Mouse (Mus musculus) megakaryocyte progenitor cell, adult 5-6 weeks (primary cell): Measurements from ENCODE around the gene Isca1. TPM values are rescaled to one million over a fixed set of nuclear protein-coding genes. Genes with fewer than 3 reads are reported as not detected.
"Not testable (repeated sequence)": the region's sequence is repeated elsewhere in the genome, so short reads cannot be mapped to it uniquely, and the experiment has no call there.

Experiments used
- ATAC-seq: replicated peaks from 2 replicates; pipeline ENCODE4 v1.8.0; 2016; ENCODE audit warnings: mild to moderate bottlenecking, moderate TSS enrichment, inconsistent platforms; ENCODE audit not compliant: poor library complexity
- total RNA-seq, 2 experiments: library from RNA; stranded (forward) in 1 of 2; stranded (reverse) in 1 of 2; fragments of 157-497, 149-512 nt in 1 of 2; fragments of 200-1000 nt in 1 of 2; gene quantifications; 2 replicates each; pipeline versions ENCODE4 v1.2.3 to v1.2.4; 2015 to 2017

The Isca1 gene
- total RNA-seq, 2 experiments from 2014 or later, result 29.9 to 74.1 TPM

DNA sequence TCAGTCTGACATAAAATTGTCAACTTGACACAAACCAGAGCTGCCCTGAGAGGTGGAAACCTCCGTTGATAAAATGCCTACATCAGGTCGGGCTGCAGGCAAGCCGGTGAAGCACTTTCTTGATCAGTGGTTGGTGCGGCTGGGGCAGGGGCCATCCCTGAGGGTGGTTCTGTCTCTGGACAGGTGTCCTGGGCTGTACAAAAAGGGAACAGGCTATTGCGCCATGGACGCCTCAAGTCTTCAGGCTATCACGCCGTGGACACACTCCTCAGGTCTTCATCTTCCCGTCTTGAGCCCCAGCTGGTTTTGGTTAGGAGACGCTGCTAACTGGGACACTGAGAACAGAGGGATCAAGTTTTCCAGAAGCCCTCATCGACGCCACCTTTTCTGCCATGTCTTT, 19.3 kb downstream of the Isca1 start:
- ATAC-seq, result no peak; the same call in 1 of the 2 replicates

DNA sequence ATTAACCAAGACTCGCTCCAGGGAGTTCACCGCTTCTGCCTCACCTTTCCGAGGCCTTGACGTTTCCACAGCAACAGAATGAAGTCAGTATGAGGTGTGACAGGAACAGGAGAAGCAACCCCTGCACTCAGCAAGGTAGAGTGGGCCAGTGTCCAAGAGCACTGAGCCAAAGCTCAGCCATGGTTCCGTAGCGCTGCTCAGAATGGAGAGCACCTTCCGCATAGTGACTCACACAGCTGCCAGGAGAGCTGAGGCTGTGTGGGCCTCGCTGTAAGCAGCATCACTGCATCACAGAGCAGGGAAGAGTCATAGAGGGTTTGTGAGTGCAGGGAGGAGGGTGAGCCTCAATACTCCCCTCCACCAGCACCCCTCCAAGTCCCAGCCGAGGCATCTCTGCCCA, 22.9 kb downstream of the Isca1 start, which contains the start of gene 1700014D04Rik:
TSS of gene 1700014D04Rik (minus strand) at position 42 of the 400 bp plus-strand sequence.
- no peak for ATAC-seq

DNA sequence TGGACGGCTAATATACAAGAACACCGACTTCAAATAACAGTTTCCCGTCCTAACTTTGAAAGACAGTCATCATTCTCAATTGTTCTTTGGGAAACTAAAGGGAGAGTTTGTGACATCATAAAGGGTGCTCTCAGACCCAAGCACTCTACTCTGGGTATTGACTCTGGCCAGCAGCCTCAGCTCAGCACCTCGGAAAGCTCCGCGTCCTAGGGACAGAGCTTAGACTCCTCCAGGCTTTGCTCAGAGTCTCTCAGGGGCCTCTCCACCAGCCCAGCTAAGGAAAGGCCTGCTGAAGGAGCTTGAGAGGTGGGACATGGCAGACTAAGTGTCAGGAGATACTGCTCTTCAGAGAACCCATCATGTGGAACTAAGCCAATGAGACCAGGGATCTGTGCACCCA, 23.4 kb downstream of the Isca1 start:
- peak; percentile 47 for ATAC-seq

DNA sequence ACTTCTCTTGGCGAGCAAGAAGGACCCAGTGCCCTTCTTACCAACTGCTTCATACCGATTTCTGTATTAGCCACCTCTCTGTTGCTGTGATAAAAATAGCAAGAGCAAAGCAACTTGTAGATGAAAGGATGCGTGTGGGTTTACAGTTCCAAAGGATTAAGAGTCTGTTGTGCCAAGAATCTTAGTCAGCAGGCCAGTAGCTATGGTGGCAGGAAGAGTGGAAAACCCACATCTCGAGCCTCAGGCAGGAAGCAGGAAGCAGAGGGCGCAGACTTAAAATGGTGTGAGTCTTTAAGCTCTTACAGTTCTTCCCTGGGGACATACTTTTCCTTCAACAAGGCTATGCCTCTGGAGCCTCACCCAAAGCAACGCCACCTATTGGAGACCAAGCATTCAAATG, 24.1 kb downstream of the Isca1 start:
- no peak for ATAC-seq

DNA sequence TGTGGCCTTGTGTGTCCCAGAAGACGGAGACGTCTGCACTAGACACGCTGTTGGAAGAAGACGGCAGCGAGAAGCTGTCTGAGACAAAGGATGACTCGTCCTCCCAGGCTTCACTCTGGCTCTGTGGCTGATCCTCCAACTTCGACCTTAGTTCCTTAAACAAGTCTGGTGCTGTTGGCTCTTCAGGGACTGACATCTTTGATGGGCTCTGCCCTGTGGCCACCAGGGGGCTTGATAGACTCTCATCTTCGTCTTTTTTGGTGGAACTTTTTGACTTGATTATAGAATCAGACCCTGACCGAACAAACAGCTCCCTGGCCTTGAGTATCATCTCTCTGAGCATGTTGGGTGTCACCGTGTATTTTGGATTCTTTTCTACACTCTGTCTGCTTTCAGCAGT, 27.9 kb downstream of the Isca1 start:
- ATAC-seq, result peak; percentile 67

DNA sequence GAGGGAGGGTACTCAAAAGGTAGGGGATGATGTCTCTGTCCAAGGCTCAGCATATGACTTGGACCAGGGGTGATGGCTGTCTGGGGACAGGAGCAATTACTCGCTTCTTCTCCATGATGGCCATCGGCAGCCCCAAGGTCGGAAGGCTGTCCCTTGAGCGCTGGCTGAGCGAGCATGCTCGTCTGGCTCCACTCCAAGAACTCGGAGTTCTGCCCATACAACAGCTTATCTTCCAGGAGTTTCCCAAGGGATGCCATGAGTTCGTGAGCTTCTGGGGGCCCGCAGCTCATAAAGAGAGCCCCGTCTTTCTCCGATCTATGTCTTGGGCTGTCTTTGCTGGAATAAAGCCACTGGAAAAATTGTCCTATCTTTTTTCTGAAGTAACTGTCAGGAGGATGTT, 28.5 kb downstream of the Isca1 start:
- no peak for ATAC-seq

DNA sequence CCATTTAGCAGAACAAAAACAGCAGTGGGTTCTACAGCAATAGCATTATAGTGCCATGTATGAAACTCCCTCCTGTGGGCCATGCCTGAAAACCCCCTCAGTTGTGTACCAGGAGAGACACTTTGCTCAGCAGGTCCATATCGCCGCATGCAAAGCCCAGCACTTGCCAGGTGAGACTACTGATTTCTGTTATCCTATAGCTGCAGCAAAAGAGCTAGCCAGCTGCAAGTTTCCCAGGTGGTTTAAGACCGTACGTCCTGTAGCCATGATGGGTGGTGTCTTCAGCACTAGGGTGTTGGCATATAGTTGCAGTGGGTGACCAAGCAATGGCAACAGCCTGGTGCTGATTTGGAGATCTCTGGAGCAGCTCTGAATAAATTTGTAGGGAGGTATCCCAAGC, 30.2 kb downstream of the Isca1 start:
- ATAC-seq, result 0 out of 2 replicates have a peak, but pooled peaks have one; percentile 15

DNA sequence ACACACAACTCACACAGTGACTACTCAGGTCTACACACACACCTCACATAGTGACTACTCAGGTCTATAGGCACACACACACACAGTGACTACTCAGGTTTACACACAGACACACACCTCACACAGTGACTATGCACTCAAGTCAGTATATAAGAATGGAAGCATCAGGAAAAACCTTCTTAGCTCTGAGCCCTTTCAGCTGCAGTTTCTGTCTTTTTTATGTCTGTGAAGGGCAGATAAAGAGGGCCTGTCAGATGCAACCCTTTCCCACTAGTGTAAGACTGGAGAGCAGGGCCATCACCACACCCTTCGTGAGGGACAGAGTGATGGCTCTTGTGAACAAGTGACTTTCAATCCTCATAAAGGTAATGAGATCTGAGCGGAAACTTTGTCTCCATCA, 31.2 kb downstream of the Isca1 start:
- ATAC-seq, result peak; percentile 54

DNA sequence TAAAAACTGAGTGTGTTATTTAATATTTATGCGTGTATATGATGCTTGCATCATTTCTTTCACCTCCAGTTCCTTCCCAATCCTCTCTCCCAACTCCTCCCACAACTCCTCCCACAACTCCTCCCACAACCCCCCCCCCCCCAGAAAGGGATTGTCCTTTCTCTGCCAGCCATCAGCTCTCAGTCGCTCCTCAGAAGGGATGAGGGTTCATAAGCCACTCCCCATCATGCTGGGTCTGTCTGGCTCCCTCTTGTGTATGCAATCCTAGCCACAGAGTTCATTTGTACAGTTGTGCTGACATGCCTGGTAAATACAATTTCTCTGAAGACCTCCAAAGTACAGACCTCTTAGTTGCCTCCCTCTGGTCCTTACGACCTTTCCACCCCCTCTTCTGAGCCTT, 34.4 kb downstream of the Isca1 start:
- peak; percentile 81 for ATAC-seq

DNA sequence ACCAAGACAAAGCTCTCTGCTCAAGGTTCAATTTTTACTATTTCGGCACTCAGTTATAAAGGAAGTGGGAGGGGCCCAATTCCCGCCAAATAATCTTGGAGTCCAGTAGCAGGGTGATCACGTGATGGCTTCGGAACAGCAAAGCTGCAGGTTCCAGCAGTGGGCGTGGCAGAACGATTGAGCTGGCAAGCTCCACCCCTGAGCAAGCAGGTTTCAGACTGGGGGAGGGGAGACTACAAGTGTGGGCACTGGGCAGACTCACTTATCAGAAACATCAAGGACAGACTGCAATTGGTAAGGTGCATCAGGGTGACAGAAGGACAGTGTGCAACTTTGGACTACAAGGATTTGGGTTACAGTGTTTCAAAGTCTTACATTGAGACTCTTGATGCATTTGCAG, 35.3 kb downstream of the Isca1 start:
- not testable (repeated sequence) for ATAC-seq

DNA sequence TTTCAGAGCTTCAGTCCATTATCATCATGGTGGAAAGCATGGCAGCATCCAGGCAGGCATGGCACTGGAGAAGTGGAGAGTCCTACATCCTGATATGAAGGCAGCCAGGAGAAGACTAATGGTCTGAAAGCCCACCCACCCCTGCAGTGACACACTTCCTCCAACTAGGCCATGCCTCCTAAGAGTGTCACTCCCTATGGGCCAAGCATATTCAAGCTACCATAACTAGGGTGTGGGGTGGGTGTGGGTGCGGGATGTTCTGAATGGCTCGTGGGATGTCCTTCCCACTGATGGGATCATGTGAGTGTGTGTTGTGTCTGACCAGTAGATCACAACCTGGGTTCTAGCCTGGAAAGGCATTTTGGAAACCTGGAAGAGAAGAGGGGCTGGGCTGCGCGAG, 35.7 kb downstream of the Isca1 start:
- no peak for ATAC-seq

DNA sequence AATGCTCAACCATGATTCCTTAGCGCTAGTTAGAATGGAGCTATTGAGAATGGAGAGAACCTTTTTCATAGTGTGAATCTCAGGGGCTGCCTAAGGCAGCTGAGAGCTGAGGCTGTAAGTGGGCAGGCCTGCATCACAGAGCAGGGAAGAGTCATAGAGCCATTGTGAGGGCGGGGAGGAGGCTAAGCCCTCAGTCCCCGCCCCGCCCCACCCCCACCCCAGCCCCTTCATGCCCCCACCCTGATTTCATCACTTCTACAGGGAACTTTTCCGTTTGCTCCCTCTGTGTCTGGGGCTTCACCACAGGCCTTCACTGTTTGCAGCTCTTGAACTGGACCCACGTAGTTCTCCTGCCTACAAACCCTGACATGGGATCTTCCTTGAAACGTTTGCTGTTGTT, 38.0 kb downstream of the Isca1 start, which contains the start of gene Spata31d1d:
TSS of gene Spata31d1d (minus strand) at position 101 of the 400 bp plus-strand sequence.
- no peak for ATAC-seq

DNA sequence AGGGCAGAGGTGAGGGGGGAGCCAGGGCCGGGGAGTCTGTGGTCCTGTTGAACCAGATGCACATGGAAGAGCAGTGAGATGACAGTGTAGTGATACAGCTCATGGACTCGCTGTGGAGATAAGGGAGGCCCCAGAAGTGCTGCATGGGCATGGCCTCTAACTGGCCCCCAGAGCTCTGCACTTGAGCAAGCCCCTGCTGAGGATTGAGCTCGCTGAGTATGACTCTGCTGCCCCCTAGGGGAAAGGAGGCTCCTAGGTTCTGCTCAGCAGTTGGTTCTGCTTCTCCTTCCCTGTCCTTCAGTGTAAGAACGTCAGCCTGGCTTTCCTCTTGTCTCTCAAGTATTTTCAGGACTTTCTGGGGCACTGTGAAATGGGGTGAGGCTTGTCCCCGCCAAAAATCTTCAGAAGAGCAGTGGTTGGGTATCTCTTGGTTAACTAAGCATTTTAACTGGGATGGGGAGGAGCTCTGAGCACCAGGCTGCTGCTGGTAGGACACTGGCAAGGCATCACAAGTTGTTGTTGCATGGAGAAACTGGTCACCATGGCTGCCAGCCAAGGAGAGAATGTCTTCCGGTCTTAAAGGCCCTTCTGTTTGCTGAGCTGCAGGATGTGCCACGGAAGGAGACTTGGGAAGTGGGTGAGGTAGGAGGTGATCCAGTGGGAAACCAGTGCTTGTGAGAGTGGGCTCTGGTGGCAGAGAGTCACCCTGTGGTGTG, 41.1 kb downstream of the Isca1 start:
- ATAC-seq, result peak; percentile 93

DNA sequence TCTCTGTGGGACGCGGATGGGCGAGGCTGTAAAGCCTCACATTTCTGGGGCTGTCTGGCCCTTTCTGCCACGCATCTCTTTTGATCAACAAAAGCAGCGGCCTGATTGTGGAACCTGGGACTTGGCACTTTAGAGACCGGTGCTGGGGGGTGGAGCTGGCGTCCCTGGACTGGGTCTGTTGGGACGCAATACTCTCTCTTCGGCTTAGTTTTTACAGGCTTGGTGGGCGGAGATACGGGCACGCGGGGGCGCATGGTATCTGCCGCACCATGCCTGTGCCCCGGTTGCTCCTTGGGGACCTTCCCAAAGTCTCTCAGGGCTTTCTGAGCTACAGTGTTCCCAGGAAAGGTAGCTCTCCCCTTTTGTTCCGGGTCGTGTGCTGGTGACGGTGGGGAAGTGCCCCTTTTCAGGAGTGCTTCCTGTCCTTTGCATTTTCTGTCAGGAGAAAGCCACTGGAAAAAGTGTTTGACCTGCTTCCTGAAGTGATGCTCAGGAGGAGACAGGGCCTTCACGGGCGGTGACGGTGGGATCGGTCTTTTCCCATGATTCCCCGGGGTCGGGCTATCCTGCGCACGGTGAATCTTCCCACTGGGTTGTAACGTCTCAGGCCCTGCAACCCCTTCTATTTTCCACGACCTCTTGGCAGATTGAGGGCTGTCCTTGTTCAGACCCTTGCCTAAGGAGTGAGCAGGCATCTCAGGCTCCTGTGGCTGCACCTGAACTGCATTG, 43.3 kb downstream of the Isca1 start:
- ATAC-seq, result 0 out of 2 replicates have a peak, but pooled peaks have one; percentile 5

DNA sequence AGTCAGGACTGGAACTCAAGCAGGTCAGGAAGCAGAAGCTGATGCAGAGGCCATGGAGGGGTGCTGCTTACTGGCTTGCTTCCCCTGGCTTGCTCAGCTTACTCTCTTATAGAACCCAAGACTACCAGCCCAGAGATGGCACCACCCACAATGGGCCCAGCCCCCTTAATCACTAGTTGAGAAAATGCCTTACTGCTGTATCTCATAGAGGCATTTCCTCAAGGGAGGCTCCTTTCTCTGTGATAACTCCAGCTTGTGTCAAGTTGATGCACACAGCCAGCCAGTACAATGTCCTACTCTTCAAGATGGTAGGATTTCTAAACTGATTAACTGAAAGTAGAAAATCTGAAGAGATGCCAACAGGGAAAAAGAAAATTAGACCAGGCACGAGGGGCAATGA, 47.5 kb downstream of the Isca1 start:
- not testable (repeated sequence) for ATAC-seq

DNA sequence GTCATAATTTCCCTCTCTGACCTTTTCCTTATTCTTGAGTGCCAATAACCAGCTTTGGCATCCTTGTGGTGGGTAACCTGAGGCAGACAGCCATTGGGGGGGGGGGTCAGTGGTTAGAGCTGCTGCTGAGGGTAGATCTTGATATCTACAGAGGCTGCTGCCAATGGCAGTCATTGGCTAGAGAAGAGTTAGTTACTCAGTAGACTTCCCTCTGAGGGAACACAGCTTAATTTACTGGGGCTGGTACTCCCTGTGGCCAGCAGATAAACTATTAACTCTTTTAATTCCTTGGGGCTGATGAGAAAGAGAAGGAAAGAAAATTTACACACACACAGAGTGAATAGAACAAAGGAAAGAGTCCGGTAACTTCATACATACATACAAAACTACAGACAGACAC, 50.1 kb downstream of the Isca1 start:
- peak; percentile 70 for ATAC-seq

DNA sequence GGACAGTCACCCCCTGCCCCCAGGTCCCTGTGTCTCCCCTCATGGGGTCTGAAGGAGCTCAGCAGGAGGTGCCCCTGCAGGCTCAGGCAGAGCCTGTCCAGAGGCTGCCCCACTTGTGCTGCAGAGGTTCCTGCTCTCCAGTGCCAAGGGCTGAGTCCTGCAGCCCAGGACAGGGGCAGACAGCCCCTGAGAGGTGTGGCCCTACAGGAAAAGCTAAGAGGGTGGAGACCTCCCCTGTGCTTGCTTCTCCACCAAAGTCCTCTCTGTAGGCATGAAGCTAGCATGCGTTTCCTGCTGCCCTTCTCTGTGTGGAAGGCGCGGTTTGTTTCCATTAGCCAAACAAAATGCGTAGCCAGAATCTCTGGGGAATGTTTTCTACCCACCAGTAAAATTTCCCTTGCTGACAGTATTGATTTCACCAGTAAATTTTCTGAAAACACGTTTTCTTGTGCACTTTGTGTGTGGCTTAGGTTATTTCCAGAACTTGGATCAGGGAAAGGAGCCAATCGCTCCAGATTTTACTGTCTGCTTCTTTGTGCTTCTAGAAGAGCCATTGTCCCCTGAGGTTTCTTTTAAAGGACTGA, 50.7 kb downstream of the Isca1 start:
- ATAC-seq, result peak; percentile 59

DNA sequence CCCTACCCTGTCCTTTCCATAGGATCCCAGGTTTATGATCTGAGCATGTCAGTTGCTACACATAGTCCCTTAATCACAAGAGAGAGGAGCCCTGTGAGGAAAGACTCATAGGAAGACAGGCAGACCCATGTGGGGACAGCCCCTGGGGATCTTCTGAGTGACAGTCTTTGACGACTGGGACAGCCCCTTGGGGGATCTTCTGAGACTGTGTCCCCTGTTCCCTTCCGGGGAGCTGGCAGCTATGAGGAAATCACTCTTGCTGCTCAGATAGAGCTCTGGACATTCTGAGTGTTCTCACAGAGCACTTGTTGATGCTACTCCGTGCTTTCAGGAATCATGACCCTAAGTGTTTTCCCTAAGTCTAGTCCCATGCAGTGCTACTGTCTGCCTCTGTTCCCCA, 55.9 kb downstream of the Isca1 start:
- ATAC-seq, result no peak

DNA sequence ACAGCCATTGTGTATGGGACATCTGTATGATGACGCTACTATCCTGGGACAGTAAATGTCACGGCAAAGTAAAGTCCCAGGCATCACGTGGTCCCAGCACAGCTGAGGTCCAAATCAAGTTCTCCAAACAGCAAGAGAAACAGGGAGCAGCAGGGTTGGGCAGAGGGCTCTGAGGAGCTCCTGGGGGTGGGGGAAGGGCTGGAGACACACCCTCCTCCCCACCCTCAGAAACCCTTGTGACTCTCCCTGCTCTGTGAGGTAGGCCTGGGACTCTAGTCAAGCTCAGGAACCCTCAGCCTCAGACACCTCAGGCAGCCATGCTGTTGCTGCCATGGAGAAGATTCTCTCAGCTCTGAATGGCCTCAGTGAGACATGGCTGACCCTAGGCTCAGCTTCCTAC, 57.6 kb downstream of the Isca1 start, which contains the start of gene Spata31d1b:
TSS of gene Spata31d1b (plus strand) at position 301 of the 400 bp plus-strand sequence.
- ATAC-seq, result not testable (repeated sequence)

DNA sequence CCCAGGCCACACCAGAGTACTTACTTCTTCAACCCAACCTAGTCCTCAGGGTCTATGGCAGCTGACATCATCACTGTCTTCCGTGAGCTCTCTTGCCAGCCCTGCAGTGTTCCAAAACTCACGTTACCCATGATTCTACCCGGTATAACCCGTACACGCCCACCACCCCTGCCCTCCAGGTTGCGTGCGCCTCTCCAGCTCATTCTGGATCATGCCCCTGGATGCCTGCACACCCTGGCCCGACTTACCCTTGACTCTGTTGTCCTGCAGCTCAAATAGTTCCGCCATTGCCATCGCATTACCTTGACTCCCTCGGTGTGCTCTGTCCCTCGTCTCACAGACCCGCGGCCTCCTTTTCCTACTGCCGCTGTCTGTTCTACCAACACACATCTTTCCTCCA, 59.4 kb downstream of the Isca1 start, which contains the start of gene Spata31d1a:
TSS of gene Spata31d1a (minus strand) at position 101 of the 400 bp plus-strand sequence.
- ATAC-seq, result no peak
